Mouse (Mus musculus) thymus, postnatal 4 days (tissue): ENCODE data around the gene Atg2a.
"Not testable (repeated sequence)": the region's sequence is repeated elsewhere in the genome, so short reads cannot be mapped to it uniquely, and the experiment has no call there.

Experiments used
- DNase-seq: peaks from one replicate; pipeline ENCODE4 v3.0.0; 2021

Gene Atg2a

GRCm38 (mm10) chr19:6299450-6300267 lies 58.2 kb downstream of the Atg2a start:
- DNase-seq, result no peak

- DNase-seq, result no peak
Observed at GRCm38 (mm10) chr19:6300402-6300841, 59.0 kb downstream of the Atg2a start.

- no peak for DNase-seq
Observed at GRCm38 (mm10) chr19:6302114-6302513, 60.6 kb downstream of the Atg2a start.

GRCm38 (mm10) chr19:6302522-6302921 lies 61.1 kb downstream of the Atg2a start:
- DNase-seq, result peak; percentile 59

- no peak for DNase-seq
Observed at GRCm38 (mm10) chr19:6303831-6304230, 62.4 kb downstream of the Atg2a start.

- peak; percentile 96 for DNase-seq
Observed at GRCm38 (mm10) chr19:6304787-6305516, 63.5 kb downstream of the Atg2a start.

GRCm38 (mm10) chr19:6305517-6306115 lies 64.1 kb downstream of the Atg2a start:
- DNase-seq, result no peak

GRCm38 (mm10) chr19:6306137-6306551 lies 64.7 kb downstream of the Atg2a start, which contains the start of gene Cdc42bpg:
TSS of gene Cdc42bpg (plus strand) at chr19:6306456.
- peak; percentile 94 for DNase-seq

- peak; percentile 95 for DNase-seq
Observed at GRCm38 (mm10) chr19:6306586-6306985, 65.1 kb downstream of the Atg2a start.

GRCm38 (mm10) chr19:6307733-6308531 lies 66.5 kb downstream of the Atg2a start:
- DNase-seq, result no peak

GRCm38 (mm10) chr19:6310181-6310580 lies 68.7 kb downstream of the Atg2a start:
- DNase-seq, result no peak

- not testable (repeated sequence) for DNase-seq
Observed at GRCm38 (mm10) chr19:6311783-6312182, 70.3 kb downstream of the Atg2a start.
